Mouse (Mus musculus): ENCODE measurements around the gene Kif19a. TPM values are rescaled to one million over a fixed set of nuclear protein-coding genes. Genes with fewer than 3 reads are reported as not detected.

The Kif19a gene
- polyA plus RNA-seq, 1 experiment from 2014 or later: 0.11 TPM

GRCm38 (mm10) chr11:114807686-114808427, 42.7 kb downstream of the Kif19a start:
- no peak for DNase-seq
- 29% methylated on average over 13 of the region's 14 CpGs for WGBS (ENCODE audit: insufficient replicate concordance)

GRCm38 (mm10) chr11:114809371-114809770, 44.2 kb downstream of the Kif19a start:
- TF ChIP-seq EP300 (IDR thresholded peaks at IDR 0.05; ENCODE audit: low read depth) (no peak), CTCF (IDR thresholded peaks at IDR 0.05; ENCODE audit: low read depth) (peak; percentile 45)
- Histone ChIP-seq H3K4me1 (ENCODE audit: insufficient read depth) (peaks cover 12% of the 10 kb centered on the region), H3K9me3 (ENCODE audit: low read length) (no peaks in the 10 kb centered on the region), H3K4me2 (ENCODE audit: low read depth, low read length) (no peak overlapping the region), H3K36me3 (replicated peaks; ENCODE audit: insufficient read depth, low read length) (no peaks in the 10 kb centered on the region), H3K9ac (replicated peaks) (no peak overlapping the region), H3K27me3 (ENCODE audit: insufficient read depth, low read length) (no peaks in the 10 kb centered on the region), H3K27ac (ENCODE audit: low read depth) (no peak overlapping the region), H3K4me3 (ENCODE audit: low read depth, low read length) (no peak overlapping the region)
- no peak for DNase-seq
- no peak for ATAC-seq
- WGBS (ENCODE audit: insufficient replicate concordance): 65% methylated on average over 1 of the region's 1 CpGs

More at GRCm38 (mm10) chr11:114807686-114808427, 42.7 kb downstream of the Kif19a start:
- H3K27me3 ChIP-seq (ENCODE audit: insufficient read depth, low read length): no peaks in the 10 kb centered on the region
- no peaks in the 10 kb centered on the region for H3K36me3 ChIP-seq (replicated peaks; ENCODE audit: insufficient read depth, low read length)
- no peak for TF ChIP-seq CTCF (IDR thresholded peaks at IDR 0.05; ENCODE audit: low read depth)
- TF ChIP-seq EP300 (IDR thresholded peaks at IDR 0.05; ENCODE audit: low read depth): no peak
- peak overlapping the region; percentile 35; the same call in 1 of the 2 replicates for H3K4me2 ChIP-seq (ENCODE audit: low read depth, low read length)
- ATAC-seq: peak; percentile 18; the same call in 1 of the 2 replicates
- no peak overlapping the region for H3K4me3 ChIP-seq (ENCODE audit: low read depth, low read length)
- H3K4me1 ChIP-seq (ENCODE audit: insufficient read depth): peaks cover 10% of the 10 kb centered on the region
- no peaks in the 10 kb centered on the region for H3K9me3 ChIP-seq (ENCODE audit: low read length)
- H3K9ac ChIP-seq (replicated peaks): no peak overlapping the region
- H3K27ac ChIP-seq (ENCODE audit: low read depth): no peak overlapping the region

- Histone ChIP-seq H3K27ac (ENCODE audit: low read depth) (no peak overlapping the region), H3K4me2 (ENCODE audit: low read depth, low read length) (no peak overlapping the region), H3K27me3 (ENCODE audit: insufficient read depth, low read length) (no peaks in the 10 kb centered on the region), H3K9me3 (ENCODE audit: low read length) (no peaks in the 10 kb centered on the region), H3K4me1 (ENCODE audit: insufficient read depth) (peaks cover 12% of the 10 kb centered on the region), H3K36me3 (replicated peaks; ENCODE audit: insufficient read depth, low read length) (no peaks in the 10 kb centered on the region), H3K4me3 (ENCODE audit: low read depth, low read length) (no peak overlapping the region), H3K9ac (replicated peaks) (no peak overlapping the region)
- 21% methylated on average over 4 of the region's 4 CpGs for WGBS (ENCODE audit: insufficient replicate concordance)
- DNase-seq (no peak), ATAC-seq (0 out of 2 replicates have a peak, but pooled peaks have one; percentile 6)
- TF ChIP-seq EP300 (IDR thresholded peaks at IDR 0.05; ENCODE audit: low read depth) (no peak), CTCF (IDR thresholded peaks at IDR 0.05; ENCODE audit: low read depth) (no peak)
Observed at GRCm38 (mm10) chr11:114810344-114810743, 45.2 kb downstream of the Kif19a start.

GRCm38 (mm10) chr11:114812731-114813240, 47.6 kb downstream of the Kif19a start:
- no peak overlapping the region for H3K4me3 ChIP-seq (ENCODE audit: low read depth, low read length)
- H3K9me3 ChIP-seq (ENCODE audit: low read length): no peaks in the 10 kb centered on the region
- H3K36me3 ChIP-seq (replicated peaks; ENCODE audit: insufficient read depth, low read length): no peaks in the 10 kb centered on the region
- no peak overlapping the region for H3K4me2 ChIP-seq (ENCODE audit: low read depth, low read length)
- no peak overlapping the region for H3K27ac ChIP-seq (ENCODE audit: low read depth)
- DNase-seq (peak; percentile 92), ATAC-seq (peak; percentile 48)
- WGBS (ENCODE audit: insufficient replicate concordance): 10% methylated on average over 6 of the region's 6 CpGs
- no peak for TF ChIP-seq EP300 (IDR thresholded peaks at IDR 0.05; ENCODE audit: low read depth)
- TF ChIP-seq CTCF (IDR thresholded peaks at IDR 0.05; ENCODE audit: low read depth): peak; percentile 95
- H3K9ac ChIP-seq (replicated peaks): no peak overlapping the region
- H3K27me3 ChIP-seq (ENCODE audit: insufficient read depth, low read length): no peaks in the 10 kb centered on the region
- H3K4me1 ChIP-seq (ENCODE audit: insufficient read depth): peaks cover 4% of the 10 kb centered on the region; the same call in 1 of the 2 replicates

GRCm38 (mm10) chr11:114814873-114815592, 49.8 kb downstream of the Kif19a start:
- TF ChIP-seq EP300 (IDR thresholded peaks at IDR 0.05; ENCODE audit: low read depth) (no peak), CTCF (IDR thresholded peaks at IDR 0.05; ENCODE audit: low read depth) (no peak)
- peaks cover 4% of the 10 kb centered on the region; the same call in 1 of the 2 replicates for H3K4me1 ChIP-seq (ENCODE audit: insufficient read depth)
- 68% methylated on average over 11 of the region's 11 CpGs for WGBS (ENCODE audit: insufficient replicate concordance)

GRCm38 (mm10) chr11:114816934-114817333, 51.7 kb downstream of the Kif19a start:
- H3K27ac ChIP-seq (ENCODE audit: low read depth): no peak overlapping the region
- peaks cover 7% of the 10 kb centered on the region; the same call in 1 of the 2 replicates for H3K4me1 ChIP-seq (ENCODE audit: insufficient read depth)
- TF ChIP-seq CTCF (IDR thresholded peaks at IDR 0.05; ENCODE audit: low read depth) (no peak), EP300 (IDR thresholded peaks at IDR 0.05; ENCODE audit: low read depth) (no peak)
- no peak overlapping the region for H3K9ac ChIP-seq (replicated peaks)
- H3K9me3 ChIP-seq (ENCODE audit: low read length): no peaks in the 10 kb centered on the region
- DNase-seq (no peak), ATAC-seq (no peak)
- no peak overlapping the region for H3K4me2 ChIP-seq (ENCODE audit: low read depth, low read length)
- no peaks in the 10 kb centered on the region for H3K27me3 ChIP-seq (ENCODE audit: insufficient read depth, low read length)
- H3K4me3 ChIP-seq (ENCODE audit: low read depth, low read length): no peak overlapping the region
- WGBS (ENCODE audit: insufficient replicate concordance): 76% methylated on average over 4 of the region's 4 CpGs
- no peaks in the 10 kb centered on the region for H3K36me3 ChIP-seq (replicated peaks; ENCODE audit: insufficient read depth, low read length)

More at GRCm38 (mm10) chr11:114814873-114815592, 49.8 kb downstream of the Kif19a start:
- H3K9ac ChIP-seq (replicated peaks): no peak overlapping the region
- H3K36me3 ChIP-seq (replicated peaks; ENCODE audit: insufficient read depth, low read length): no peaks in the 10 kb centered on the region
- no peaks in the 10 kb centered on the region for H3K27me3 ChIP-seq (ENCODE audit: insufficient read depth, low read length)
- ATAC-seq (no peak), DNase-seq (no peak)
- no peaks in the 10 kb centered on the region for H3K9me3 ChIP-seq (ENCODE audit: low read length)
- H3K4me2 ChIP-seq (ENCODE audit: low read depth, low read length): no peak overlapping the region
- H3K4me3 ChIP-seq (ENCODE audit: low read depth, low read length): no peak overlapping the region
- no peak overlapping the region for H3K27ac ChIP-seq (ENCODE audit: low read depth)
